Mouse (Mus musculus): ENCODE data around the gene Rngtt. TPM values are rescaled to one million over a fixed set of nuclear protein-coding genes. Genes with fewer than 3 reads are reported as not detected.
"Not testable (repeated sequence)": the region's sequence is repeated elsewhere in the genome, so short reads cannot be mapped to it uniquely, and the experiment has no call there.

The Rngtt gene
- polyA plus RNA-seq, 1 experiment from 2014 or later, result 16.4 TPM

GRCm38 (mm10) chr4:33285448-33285847, 24.7 kb upstream of the Rngtt start:
- H3K27ac ChIP-seq, result no peak overlapping the region
- no peak overlapping the region for H3K4me2 ChIP-seq
- no peaks in the 10 kb centered on the region for H3K9me3 ChIP-seq (replicated peaks)
- H3K36me3 ChIP-seq, result no peaks in the 10 kb centered on the region
- no peak overlapping the region for H3K4me3 ChIP-seq (replicated peaks)
- no peak for DNase-seq
- H3K9ac ChIP-seq, result no peak overlapping the region
- H3K4me1 ChIP-seq (replicated peaks), result peaks cover 3% of the 10 kb centered on the region; the same call in 1 of the 2 replicates
- 56% methylated on average over 8 of the region's 8 CpGs for WGBS (ENCODE audit: insufficient replicate concordance)
- ATAC-seq (ENCODE audit: low read depth), result no peak
- no peaks in the 10 kb centered on the region for H3K27me3 ChIP-seq

- DNase-seq (no peak), ATAC-seq (ENCODE audit: low read depth) (no peak)
- no peaks in the 10 kb centered on the region for H3K27me3 ChIP-seq
- no peaks in the 10 kb centered on the region for H3K36me3 ChIP-seq
- no peaks in the 10 kb centered on the region for H3K9me3 ChIP-seq (replicated peaks)
- H3K4me1 ChIP-seq (replicated peaks), result peaks cover 2% of the 10 kb centered on the region
- H3K9ac ChIP-seq, result no peak overlapping the region
- no peak overlapping the region for H3K4me2 ChIP-seq
- H3K4me3 ChIP-seq (replicated peaks), result no peak overlapping the region
- H3K27ac ChIP-seq, result no peak overlapping the region
- WGBS (ENCODE audit: insufficient replicate concordance), result 61% methylated on average over 12 of the region's 12 CpGs
Observed at GRCm38 (mm10) chr4:33289106-33289650, 20.9 kb upstream of the Rngtt start.

- ATAC-seq (ENCODE audit: low read depth) (no peak), DNase-seq (no peak)
- Histone ChIP-seq H3K27ac (no peak within 1 kb of the TSS), H3K9ac (no peak within 1 kb of the TSS), H3K36me3 (no peaks in the 10 kb centered on the region), H3K4me1 (replicated peaks) (peaks cover 2% of the 10 kb centered on the region), H3K27me3 (no peaks in the 10 kb centered on the region), H3K4me2 (no peak within 1 kb of the TSS), H3K9me3 (replicated peaks) (no peaks in the 10 kb centered on the region), H3K4me3 (replicated peaks) (no peak within 1 kb of the TSS)
- WGBS (ENCODE audit: insufficient replicate concordance), result 39% methylated on average over 3 of the region's 3 CpGs
Observed at GRCm38 (mm10) chr4:33290002-33290401, 20.1 kb upstream of the Rngtt start, which contains the start of gene Pnrc1. Gene Pnrc1 (minus strand): TSS chr4:33290163.

- Histone ChIP-seq H3K4me1 (replicated peaks) (peaks cover 2% of the 10 kb centered on the region), H3K27ac (no peak overlapping the region), H3K9ac (no peak overlapping the region), H3K36me3 (no peaks in the 10 kb centered on the region), H3K4me2 (no peak overlapping the region), H3K4me3 (replicated peaks) (no peak overlapping the region), H3K9me3 (replicated peaks) (no peaks in the 10 kb centered on the region), H3K27me3 (no peaks in the 10 kb centered on the region)
- DNase-seq, result no peak
- no peak for ATAC-seq (ENCODE audit: low read depth)
- 44% methylated on average over 4 of the region's 4 CpGs for WGBS (ENCODE audit: insufficient replicate concordance)
Observed at GRCm38 (mm10) chr4:33290878-33291277, 19.2 kb upstream of the Rngtt start.

GRCm38 (mm10) chr4:33292409-33293370, 17.4 kb upstream of the Rngtt start:
- WGBS (ENCODE audit: insufficient replicate concordance), result 8% methylated on average over 16 of the region's 16 CpGs
- Histone ChIP-seq H3K36me3 (no peaks in the 10 kb centered on the region), H3K9me3 (replicated peaks) (no peaks in the 10 kb centered on the region), H3K27me3 (no peaks in the 10 kb centered on the region), H3K4me3 (replicated peaks) (no peak overlapping the region), H3K27ac (no peak overlapping the region), H3K4me2 (0 out of 2 replicates have a peak overlapping the region, but pooled peaks have one; percentile 37), H3K9ac (no peak overlapping the region), H3K4me1 (replicated peaks) (peaks cover 2% of the 10 kb centered on the region)
- DNase-seq, result peak; percentile 59
- peak; percentile 61; the same call in 1 of the 2 replicates for ATAC-seq (ENCODE audit: low read depth)

- WGBS (ENCODE audit: insufficient replicate concordance), result 74% methylated on average over 6 of the region's 6 CpGs
- H3K9ac ChIP-seq; H3K4me1 ChIP-seq (replicated peaks); H3K27ac ChIP-seq; H3K36me3 ChIP-seq; H3K4me2 ChIP-seq; DNase-seq; H3K27me3 ChIP-seq; ATAC-seq (ENCODE audit: low read depth); H3K9me3 ChIP-seq (replicated peaks); H3K4me3 ChIP-seq (replicated peaks): not testable (repeated sequence)
Observed at GRCm38 (mm10) chr4:33300891-33301665, 9.0 kb upstream of the Rngtt start.

GRCm38 (mm10) chr4:33303057-33303456, 7.1 kb upstream of the Rngtt start:
- 76% methylated on average over 1 of the region's 1 CpGs for WGBS (ENCODE audit: insufficient replicate concordance)
- Histone ChIP-seq H3K9ac (no peak overlapping the region), H3K4me1 (replicated peaks) (no peaks in the 10 kb centered on the region), H3K4me3 (replicated peaks) (no peak overlapping the region), H3K9me3 (replicated peaks) (0 out of 2 replicates have a peak, but pooled peaks cover 3% of the 10 kb centered on the region), H3K27me3 (no peaks in the 10 kb centered on the region), H3K4me2 (no peak overlapping the region), H3K27ac (no peak overlapping the region), H3K36me3 (no peaks in the 10 kb centered on the region)
- ATAC-seq (ENCODE audit: low read depth), result no peak
- DNase-seq, result no peak

GRCm38 (mm10) chr4:33307146-33307545, 3.0 kb upstream of the Rngtt start:
- H3K36me3 ChIP-seq, result peaks cover 4% of the 10 kb centered on the region; the same call in 1 of the 2 replicates
- no peak for DNase-seq
- no peaks in the 10 kb centered on the region for H3K27me3 ChIP-seq
- 59% methylated on average over 4 of the region's 4 CpGs for WGBS (ENCODE audit: insufficient replicate concordance)
- no peak overlapping the region for H3K27ac ChIP-seq
- H3K4me3 ChIP-seq (replicated peaks), result no peak overlapping the region
- H3K4me1 ChIP-seq (replicated peaks), result peaks cover 24% of the 10 kb centered on the region
- ATAC-seq (ENCODE audit: low read depth), result no peak
- H3K9me3 ChIP-seq (replicated peaks), result 0 out of 2 replicates have a peak, but pooled peaks cover 3% of the 10 kb centered on the region
- no peak overlapping the region for H3K4me2 ChIP-seq
- no peak overlapping the region for H3K9ac ChIP-seq

GRCm38 (mm10) chr4:33310840-33311437, 828 bp downstream of the Rngtt start:
- ATAC-seq (ENCODE audit: low read depth) (no peak), DNase-seq (no peak)
- H3K4me2 ChIP-seq, result peak overlapping the region; percentile 81
- H3K4me3 ChIP-seq (replicated peaks), result peak overlapping the region; percentile 88
- peaks cover 6% of the 10 kb centered on the region; the same call in 1 of the 2 replicates for H3K36me3 ChIP-seq
- WGBS (ENCODE audit: insufficient replicate concordance), result 5% methylated on average over 12 of the region's 12 CpGs
- peak overlapping the region; percentile 70 for H3K27ac ChIP-seq
- peaks cover 33% of the 10 kb centered on the region for H3K4me1 ChIP-seq (replicated peaks)
- H3K9ac ChIP-seq, result peak overlapping the region; percentile 92
- no peaks in the 10 kb centered on the region for H3K9me3 ChIP-seq (replicated peaks)
- H3K27me3 ChIP-seq, result no peaks in the 10 kb centered on the region

GRCm38 (mm10) chr4:33314150-33314549, 4.0 kb downstream of the Rngtt start:
- H3K4me1 ChIP-seq (replicated peaks), result peaks cover 36% of the 10 kb centered on the region
- H3K9ac ChIP-seq; H3K36me3 ChIP-seq; DNase-seq; ATAC-seq (ENCODE audit: low read depth); H3K27me3 ChIP-seq; H3K4me2 ChIP-seq; H3K4me3 ChIP-seq (replicated peaks); H3K27ac ChIP-seq; H3K9me3 ChIP-seq (replicated peaks): not testable (repeated sequence)
- 93% methylated on average over 6 of the region's 8 CpGs for WGBS (ENCODE audit: insufficient replicate concordance)
